9 mouse cellular contexts compared by ENCODE assay signal in genomic region chr7:143119407-143119806, GRCm38 (mm10). TPM values are rescaled to one million over a fixed set of nuclear protein-coding genes. Genes with fewer than 3 reads are reported as not detected.
DNase-seq lines count a peak whose midpoint lies in the region; ATAC-seq and TF ChIP-seq lines count a peak whose summit lies in the region.
"Had no signal": no experiment of that assay in that cellular context is flagged by ENCODE, and none has a peak within 500 bp of the region (broad histone marks: within the 10 kb centered on the region; RNA-seq: fewer than 3 reads in every experiment).

No protein-coding gene starts in this region.

- no peak for TF ChIP-seq EP300 in ES-Bruce4 (IDR thresholded peaks at IDR 0.05; ENCODE audit: insufficient read depth, low read depth, low read length)

- no peaks in the 10 kb centered on the region for H3K9me3 ChIP-seq in ES-Bruce4 (replicated peaks; ENCODE audit: control insufficient read depth, insufficient read depth, low read length, poor library complexity, severe bottlenecking)
- no peaks in the 10 kb centered on the region for H3K9me3 ChIP-seq in lung, embryonic 15.5 days

- TF ChIP-seq POLR2A in ES-Bruce4 (IDR thresholded peaks at IDR 0.05; ENCODE audit: insufficient read depth, low read length) = no peak

- peak overlapping the region; percentile 92 for H3K27ac ChIP-seq in ES-Bruce4 (ENCODE audit: insufficient read depth, low read length)
- peak overlapping the region; percentile 44 for H3K27ac ChIP-seq in lung, embryonic 15.5 days
- H3K27ac ChIP-seq: hindbrain, embryonic 14.5 days had no signal

- 22% methylated on average over 1 of the region's 1 CpGs for WGBS in lung, embryonic 15.5 days

- H3K9ac ChIP-seq in ES-Bruce4 (ENCODE audit: low read depth, poor library complexity, severe bottlenecking) = no peak overlapping the region
- H3K9ac ChIP-seq in lung, embryonic 15.5 days = no peak overlapping the region
- H3K9ac ChIP-seq: hindbrain, embryonic 14.5 days had no signal

- no peak overlapping the region for H3K4me3 ChIP-seq in ES-Bruce4 (ENCODE audit: low read depth, low read length)
- no peak overlapping the region for H3K4me3 ChIP-seq in lung, embryonic 15.5 days

- DNase-seq in R1 (ENCODE audit: low read depth, low spot score) = peak; percentile 95
- DNase-seq in kidney, adult 9 months = peak; percentile 58
- no peak for DNase-seq in urinary bladder, adult 2 months (ENCODE audit: low spot score)
- DNase-seq in thymus, postnatal 0 days (ENCODE audit: low spot score) = no peak
- DNase-seq in neural tube, embryonic 10.5 days (ENCODE audit: extremely low spot score, low spot score) = no peak
- DNase-seq: right cerebral cortex, postnatal 14 days had no signal

- ATAC-seq in lung, embryonic 15.5 days (ENCODE audit: borderline replicate concordance, extremely low read depth, low FRiP score, low TSS enrichment) = no peak

- H3K4me1 ChIP-seq in ES-Bruce4 (ENCODE audit: control insufficient read depth, insufficient read depth, low read length) = peaks cover 29% of the 10 kb centered on the region
- H3K4me1 ChIP-seq in lung, embryonic 15.5 days = peaks cover 33% of the 10 kb centered on the region

- H3K4me2 ChIP-seq in lung, embryonic 15.5 days = no peak overlapping the region
- H3K4me2 ChIP-seq: hindbrain, embryonic 14.5 days had no signal

- no peak for TF ChIP-seq CTCF in ES-Bruce4 (IDR thresholded peaks at IDR 0.05; ENCODE audit: low read depth, low read length)

- no peaks in the 10 kb centered on the region for H3K36me3 ChIP-seq in ES-Bruce4 (ENCODE audit: control insufficient read depth, insufficient read depth, low read length, poor library complexity, severe bottlenecking)
- no peaks in the 10 kb centered on the region for H3K36me3 ChIP-seq in lung, embryonic 15.5 days

- H3K27me3 ChIP-seq in ES-Bruce4 (ENCODE audit: control insufficient read depth, insufficient read depth, low read length, poor library complexity, severe bottlenecking) = no peaks in the 10 kb centered on the region
- H3K27me3 ChIP-seq in lung, embryonic 15.5 days = no peaks in the 10 kb centered on the region

RNA-seq across cellular contexts. Expression of gene Kcnq1, which starts 13.2 kb away (rescaled TPM):
- polyA plus RNA-seq in ES-Bruce4 (2011; ENCODE audit: insufficient read depth, insufficient read length, low read depth, missing spikeins) = not detected in 2 replicates
- 5.5 and 6.0 TPM in 2 replicates for polyA plus RNA-seq in lung, embryonic 15.5 days (2015; fragmentation: Nextera tagmentation; extraction: Ambion mirVana)
- polyA plus RNA-seq in urinary bladder, adult 2 months (2012; rRNA removed) = 1.0 and 1.5 TPM in 2 replicates
- polyA plus RNA-seq in thymus, postnatal 0 days (2015; fragmentation: Nextera tagmentation; extraction: Ambion mirVana) = 0.29 and 1.0 TPM in 2 replicates

RNA-seq across cellular contexts. Expression of gene Trpm5, which starts 25.0 kb away (rescaled TPM):
- polyA plus RNA-seq in ES-Bruce4 (2011; ENCODE audit: insufficient read depth, insufficient read length, low read depth, missing spikeins) = not detected in 2 replicates
- polyA plus RNA-seq in lung, embryonic 15.5 days (2015; fragmentation: Nextera tagmentation; extraction: Ambion mirVana) = 4.4 and 4.5 TPM in 2 replicates
- 0.21 and 0.29 TPM in 2 replicates for polyA plus RNA-seq in urinary bladder, adult 2 months (2012; rRNA removed)
- polyA plus RNA-seq in thymus, postnatal 0 days (2015; fragmentation: Nextera tagmentation; extraction: Ambion mirVana) = 0.98 and 1.5 TPM in 2 replicates

RNA-seq across cellular contexts. Expression of gene Tssc4, which starts 50.4 kb away (rescaled TPM):
- 18.2 and 21.0 TPM in 2 replicates for polyA plus RNA-seq in ES-Bruce4 (2011; ENCODE audit: insufficient read depth, insufficient read length, low read depth, missing spikeins)
- polyA plus RNA-seq in lung, embryonic 15.5 days (2015; fragmentation: Nextera tagmentation; extraction: Ambion mirVana) = 105 and 107 TPM in 2 replicates
- 44.7 and 57.5 TPM in 2 replicates for polyA plus RNA-seq in urinary bladder, adult 2 months (2012; rRNA removed)
- polyA plus RNA-seq in thymus, postnatal 0 days (2015; fragmentation: Nextera tagmentation; extraction: Ambion mirVana) = 68.5 and 72.3 TPM in 2 replicates

Comparison
In these comparisons a context has a peak if more than half of its experiments do, and no peak if none do; other contexts are left out.
1. DNase-seq: peak in R1 (single experiment) and kidney, adult 9 months (single experiment); none in urinary bladder, adult 2 months (single experiment), thymus, postnatal 0 days (single experiment) and neural tube, embryonic 10.5 days (single experiment).